Mouse (Mus musculus): ENCODE measurements around the gene Mypn. TPM values are rescaled to one million over a fixed set of nuclear protein-coding genes. Genes with fewer than 3 reads are reported as not detected.

The Mypn gene
- polyA plus RNA-seq, 1 experiment = 2.6 TPM

- DNase-seq = no peak
- Histone ChIP-seq H3K4me3 (replicated peaks; ENCODE audit: extremely low read depth, low read depth, low read length) (no peak overlapping the region), H3K4me1 (ENCODE audit: control insufficient read depth, insufficient read depth, low read length) (no peaks in the 10 kb centered on the region)
- TF ChIP-seq POLR2A (IDR thresholded peaks at IDR 0.05; ENCODE audit: borderline replicate concordance, extremely low read depth, low read depth, low read length) = no peak
- TF ChIP-seq CTCF (IDR thresholded peaks at IDR 0.05; ENCODE audit: insufficient read depth, low read length) = no peak
- 82% methylated on average over 10 of the region's 10 CpGs for WGBS
Measured at GRCm38 (mm10) chr10:63179524-63179923, 24.2 kb downstream of the Mypn start.

GRCm38 (mm10) chr10:63178318-63178717 is 25.4 kb downstream of the Mypn start:
- no peak for DNase-seq
- Histone ChIP-seq H3K4me1 (ENCODE audit: control insufficient read depth, insufficient read depth, low read length) (no peaks in the 10 kb centered on the region), H3K4me3 (replicated peaks; ENCODE audit: extremely low read depth, low read depth, low read length) (no peak overlapping the region)
- WGBS = 83% methylated on average over 2 of the region's 2 CpGs
- TF ChIP-seq CTCF (IDR thresholded peaks at IDR 0.05; ENCODE audit: insufficient read depth, low read length) = no peak
- no peak for TF ChIP-seq POLR2A (IDR thresholded peaks at IDR 0.05; ENCODE audit: borderline replicate concordance, extremely low read depth, low read depth, low read length)

GRCm38 (mm10) chr10:63177286-63178140 is 26.2 kb downstream of the Mypn start:
- WGBS = 42% methylated on average over 21 of the region's 21 CpGs
- TF ChIP-seq CTCF (IDR thresholded peaks at IDR 0.05; ENCODE audit: insufficient read depth, low read length) (no peak), POLR2A (IDR thresholded peaks at IDR 0.05; ENCODE audit: borderline replicate concordance, extremely low read depth, low read depth, low read length) (no peak)
- Histone ChIP-seq H3K4me1 (ENCODE audit: control insufficient read depth, insufficient read depth, low read length) (no peaks in the 10 kb centered on the region), H3K4me3 (replicated peaks; ENCODE audit: extremely low read depth, low read depth, low read length) (peak overlapping the region; percentile 57)
- DNase-seq = peak; percentile 10

GRCm38 (mm10) chr10:63176471-63176931 is 27.3 kb downstream of the Mypn start:
- 36% methylated on average over 8 of the region's 8 CpGs for WGBS
- TF ChIP-seq POLR2A (IDR thresholded peaks at IDR 0.05; ENCODE audit: borderline replicate concordance, extremely low read depth, low read depth, low read length) (no peak), CTCF (IDR thresholded peaks at IDR 0.05; ENCODE audit: insufficient read depth, low read length) (no peak)
- peak overlapping the region; percentile 45 for H3K4me3 ChIP-seq (replicated peaks; ENCODE audit: extremely low read depth, low read depth, low read length)
- H3K4me1 ChIP-seq (ENCODE audit: control insufficient read depth, insufficient read depth, low read length) = no peaks in the 10 kb centered on the region
- DNase-seq = no peak

GRCm38 (mm10) chr10:63172089-63172488 is 31.7 kb downstream of the Mypn start:
- TF ChIP-seq POLR2A (IDR thresholded peaks at IDR 0.05; ENCODE audit: borderline replicate concordance, extremely low read depth, low read depth, low read length) = no peak
- no peak for TF ChIP-seq CTCF (IDR thresholded peaks at IDR 0.05; ENCODE audit: insufficient read depth, low read length)
- DNase-seq = no peak
- H3K4me3 ChIP-seq (replicated peaks; ENCODE audit: extremely low read depth, low read depth, low read length) = no peak overlapping the region
- no peaks in the 10 kb centered on the region for H3K4me1 ChIP-seq (ENCODE audit: control insufficient read depth, insufficient read depth, low read length)
- WGBS = 84% methylated on average over 3 of the region's 3 CpGs

GRCm38 (mm10) chr10:63169503-63169902 is 34.2 kb downstream of the Mypn start:
- TF ChIP-seq POLR2A (IDR thresholded peaks at IDR 0.05; ENCODE audit: borderline replicate concordance, extremely low read depth, low read depth, low read length) (no peak), CTCF (IDR thresholded peaks at IDR 0.05; ENCODE audit: insufficient read depth, low read length) (no peak)
- Histone ChIP-seq H3K4me3 (replicated peaks; ENCODE audit: extremely low read depth, low read depth, low read length) (no peak overlapping the region), H3K4me1 (ENCODE audit: control insufficient read depth, insufficient read depth, low read length) (no peaks in the 10 kb centered on the region)
- WGBS = 88% methylated on average over 11 of the region's 11 CpGs
- no peak for DNase-seq

- H3K4me3 ChIP-seq (replicated peaks; ENCODE audit: extremely low read depth, low read depth, low read length) = no peak overlapping the region
- DNase-seq = no peak
- no peak for TF ChIP-seq CTCF (IDR thresholded peaks at IDR 0.05; ENCODE audit: insufficient read depth, low read length)
- no peak for TF ChIP-seq POLR2A (IDR thresholded peaks at IDR 0.05; ENCODE audit: borderline replicate concordance, extremely low read depth, low read depth, low read length)
- H3K4me1 ChIP-seq (ENCODE audit: control insufficient read depth, insufficient read depth, low read length) = no peaks in the 10 kb centered on the region
- WGBS = 73% methylated on average over 12 of the region's 12 CpGs
Measured at GRCm38 (mm10) chr10:63168124-63168523, 35.6 kb downstream of the Mypn start.

- Histone ChIP-seq H3K4me3 (replicated peaks; ENCODE audit: extremely low read depth, low read depth, low read length) (no peak overlapping the region), H3K4me1 (ENCODE audit: control insufficient read depth, insufficient read depth, low read length) (no peaks in the 10 kb centered on the region)
- DNase-seq = no peak
- TF ChIP-seq POLR2A (IDR thresholded peaks at IDR 0.05; ENCODE audit: borderline replicate concordance, extremely low read depth, low read depth, low read length) = no peak
- TF ChIP-seq CTCF (IDR thresholded peaks at IDR 0.05; ENCODE audit: insufficient read depth, low read length) = no peak
- 69% methylated on average over 10 of the region's 10 CpGs for WGBS
Measured at GRCm38 (mm10) chr10:63167241-63167995, 36.3 kb downstream of the Mypn start.

GRCm38 (mm10) chr10:63165752-63166412 is 37.9 kb downstream of the Mypn start:
- 54% methylated on average over 16 of the region's 16 CpGs for WGBS
- no peak for DNase-seq
- Histone ChIP-seq H3K4me1 (ENCODE audit: control insufficient read depth, insufficient read depth, low read length) (no peaks in the 10 kb centered on the region), H3K4me3 (replicated peaks; ENCODE audit: extremely low read depth, low read depth, low read length) (no peak overlapping the region)
- no peak for TF ChIP-seq POLR2A (IDR thresholded peaks at IDR 0.05; ENCODE audit: borderline replicate concordance, extremely low read depth, low read depth, low read length)
- no peak for TF ChIP-seq CTCF (IDR thresholded peaks at IDR 0.05; ENCODE audit: insufficient read depth, low read length)

Data from lung, adult 2 months (tissue).